ENCODE assay signal across 11 mouse cellular contexts in the genomic region with DNA sequence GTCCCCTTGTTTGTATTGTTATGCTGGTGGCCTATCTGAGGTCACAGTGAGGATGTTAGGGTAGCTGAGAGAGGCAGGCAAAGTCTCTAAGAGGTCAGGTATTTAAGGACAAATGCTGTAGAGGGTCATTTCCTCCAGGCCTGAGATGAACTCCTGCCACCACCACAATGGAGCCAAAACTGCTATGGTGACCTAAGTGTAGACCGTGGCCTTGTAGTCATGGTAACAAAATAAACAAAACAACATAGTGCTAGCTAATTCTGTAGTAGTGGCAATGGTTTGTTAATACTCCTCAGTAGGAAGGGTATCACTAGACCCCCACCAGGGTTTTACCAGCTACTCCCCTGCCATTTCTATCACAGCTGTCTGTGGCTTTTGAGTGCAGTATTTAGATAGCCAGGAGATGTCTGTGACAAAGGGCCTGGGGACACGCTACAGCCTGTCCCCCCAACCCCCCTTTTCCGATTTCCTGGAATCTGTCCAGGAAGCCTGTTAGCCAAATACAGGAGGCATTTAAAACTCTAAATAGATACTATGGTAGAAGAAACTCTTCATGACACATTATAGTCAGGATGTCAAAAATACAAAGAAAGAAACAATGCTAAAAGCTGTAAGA. TPM values are rescaled to one million over a fixed set of nuclear protein-coding genes. Genes with fewer than 3 reads are reported as not detected.
A peak's percentile ranks its signal among the peaks of the same experiment; 100 is the strongest.
DNase-seq lines count a peak whose midpoint lies in the region; ATAC-seq lines count a peak whose summit lies in the region.
"Had no signal": no experiment of that assay in that cellular context is flagged by ENCODE, and none has a peak within 500 bp of the region (broad histone marks: within the 10 kb centered on the region; RNA-seq: fewer than 3 reads in every experiment).

No protein-coding gene starts in this region.

- H3K27me3 ChIP-seq in lung, embryonic 16.5 days (ENCODE audit: control insufficient read depth, insufficient read depth, low read depth, low read length), result no peaks in the 10 kb centered on the region
- H3K27me3 ChIP-seq: heart, embryonic 15.5 days had no signal

- no peak overlapping the region for H3K4me3 ChIP-seq in lung, embryonic 16.5 days (ENCODE audit: low read length)
- H3K4me3 ChIP-seq: heart, embryonic 15.5 days had no signal

- no peaks in the 10 kb centered on the region for H3K9me3 ChIP-seq in lung, embryonic 16.5 days (ENCODE audit: control insufficient read depth, low read length)
- H3K9me3 ChIP-seq: heart, embryonic 15.5 days had no signal

- peaks cover 5% of the 10 kb centered on the region; the same call in 1 of the 2 replicates for H3K4me1 ChIP-seq in lung, embryonic 16.5 days (replicated peaks; ENCODE audit: control insufficient read depth, insufficient read depth, low read length)

- peak; percentile 65 for ATAC-seq in lung, embryonic 16.5 days (ENCODE audit: low read depth)
- peak; percentile 52 for ATAC-seq in granulocyte monocyte progenitor cell, adult 5-6 weeks (replicated peaks; ENCODE audit: poor library complexity, severe bottlenecking)

- intact Hi-C loops in left cerebral cortex, postnatal 10 days (cut with DNase I), result no loop called here

- H3K36me3 ChIP-seq in lung, embryonic 16.5 days (ENCODE audit: control insufficient read depth, insufficient read depth, low read length), result no peaks in the 10 kb centered on the region
- H3K36me3 ChIP-seq: heart, embryonic 15.5 days had no signal

- no peak overlapping the region for H3K4me2 ChIP-seq in lung, embryonic 16.5 days (ENCODE audit: low read depth, low read length)
- H3K4me2 ChIP-seq: heart, embryonic 15.5 days had no signal

- H3K9ac ChIP-seq in lung, embryonic 16.5 days (ENCODE audit: low read length), result no peak overlapping the region
- H3K9ac ChIP-seq: heart, embryonic 15.5 days had no signal

- H3K27ac ChIP-seq in lung, embryonic 16.5 days (ENCODE audit: low read length), result no peak overlapping the region
- H3K27ac ChIP-seq: heart, embryonic 15.5 days had no signal

- WGBS in lung, embryonic 16.5 days, result 9% methylated on average over 3 of the region's 3 CpGs

- peak; percentile 20 for DNase-seq in gastrocnemius, adult 18-20 months (ENCODE audit: low spot score)
- no peak for DNase-seq in gastrocnemius, postnatal 4 days (ENCODE audit: low spot score in 2 of 2)
- no peak for DNase-seq in lung, adult 18-20 months
- DNase-seq in lung, postnatal 10 days, result peak; percentile 62
- no peak for DNase-seq in left cerebral cortex, postnatal 10 days (ENCODE audit: extremely low spot score in 1 of 2, low spot score in 2 of 2)
- DNase-seq in frontal cortex, postnatal 25 days (ENCODE audit: low spot score in 2 of 2), result no peak
- DNase-seq: adrenal gland, adult 8-10 months; cerebellum, adult 18-20 months had no signal

RNA-seq across cellular contexts. Expression of a gene that starts 43.1 kb away (rescaled TPM):
- 10 to 100 TPM in 1 of 2 experiments, 1 to 10 TPM in 1; 9.7 to 10.8 TPM for total RNA-seq in gastrocnemius, adult 18-20 months (2021)
- 10 to 100 TPM; 35.1 to 39.2 TPM for total RNA-seq in gastrocnemius, postnatal 4 days (2021)
- polyA plus RNA-seq in lung, embryonic 16.5 days (2015; fragmentation: Nextera tagmentation; extraction: Ambion mirVana), result 35.0 and 40.3 TPM in 2 replicates
- total RNA-seq in granulocyte monocyte progenitor cell, adult 5-6 weeks (2014; fragmentation: Nextera tagmentation), result 12.6 and 21.4 TPM in 2 replicates
- 15.6 and 18.3 TPM in 2 replicates for total RNA-seq in granulocyte monocyte progenitor cell, adult 5-6 weeks (2017)
- 10 to 100 TPM; 24.5 to 27.0 TPM for total RNA-seq in left cerebral cortex, postnatal 10 days (2021)

Comparison
In these comparisons a context has a peak if more than half of its experiments do, and no peak if none do; other contexts are left out.
1. DNase-seq: peak in gastrocnemius, adult 18-20 months (single experiment) and lung, postnatal 10 days (single experiment); none in gastrocnemius, postnatal 4 days (0 of 2), lung, adult 18-20 months (0 of 2), left cerebral cortex, postnatal 10 days (0 of 2) and frontal cortex, postnatal 25 days (0 of 2).